Mouse (Mus musculus) stomach, postnatal 0 days (tissue): Measurements from ENCODE around the gene Cebpa.

ENCODE experiments used
- CTCF ChIP-seq: IDR thresholded peaks from 2 replicates; pipeline ENCODE4 v1.5.1; 2016; ENCODE audit warnings: antibody characterized with exemption, low read depth, mild to moderate bottlenecking, moderate library complexity
- EP300 ChIP-seq: optimal IDR thresholded peaks from 2 replicates; pipeline ENCODE3; 2016; ENCODE audit warnings: antibody characterized with exemption

DNA sequence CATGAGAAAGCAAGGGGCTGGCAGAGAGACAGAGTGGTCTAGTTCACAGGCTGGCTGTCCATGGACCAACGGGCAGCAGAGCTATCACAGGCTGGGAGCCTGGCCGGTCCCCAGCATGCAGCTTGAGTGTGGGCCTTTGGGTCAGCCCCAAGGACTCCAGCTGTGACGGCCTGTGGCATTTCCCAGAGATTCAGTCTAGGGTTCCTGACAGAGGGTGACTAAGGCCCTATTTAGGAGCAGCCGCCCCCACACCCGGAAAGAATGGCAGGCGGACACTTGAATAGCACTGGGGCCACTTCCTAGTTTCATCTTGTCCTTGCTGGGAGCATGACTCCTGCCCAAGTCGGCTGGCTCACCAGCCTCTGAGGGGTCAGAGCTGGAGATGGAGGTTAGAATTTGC, 44.5 kb downstream of the Cebpa start:
- no peak for TF ChIP-seq CTCF
- TF ChIP-seq EP300 = no peak
